Mouse (Mus musculus): Measurements from ENCODE around the gene Qrfpr.

The Qrfpr gene

GRCm38 (mm10) chr3:36150537-36150933 is 71.6 kb downstream of the Qrfpr start:
- DNase-seq (ENCODE audit: low read depth): no peak

GRCm38 (mm10) chr3:36138996-36139395 is 83.1 kb downstream of the Qrfpr start:
- no peak for DNase-seq (ENCODE audit: low read depth)

- DNase-seq (ENCODE audit: low read depth): no peak
These were observed 83.9 kb downstream of the Qrfpr start for GRCm38 (mm10) chr3:36138171-36138660.

GRCm38 (mm10) chr3:36137560-36137959 is 84.6 kb downstream of the Qrfpr start:
- DNase-seq (ENCODE audit: low read depth): peak; percentile 78

- no peak for DNase-seq (ENCODE audit: low read depth)
These were observed 86.0 kb downstream of the Qrfpr start for GRCm38 (mm10) chr3:36136152-36136551.

All from induced T-regulatory cell, adult 2 months (primary cell).